Mouse (Mus musculus) skeletal muscle tissue, adult 2 months (tissue): ENCODE results near the gene Atcay.
"Not testable (repeated sequence)": the region's sequence is repeated elsewhere in the genome, so short reads cannot be mapped to it uniquely, and the experiment has no call there.

ENCODE experiments used
- DNase-seq: peaks from one replicate; pipeline ENCODE4 v3.0.0-alpha.2; 2012; ENCODE audit warnings: low read depth, low spot score

Atcay gene

GRCm38 (mm10) chr10:81242021-81242420 is 11.4 kb upstream of the Atcay start:
- DNase-seq = no peak

GRCm38 (mm10) chr10:81240876-81241275 is 10.2 kb upstream of the Atcay start:
- no peak for DNase-seq

GRCm38 (mm10) chr10:81238618-81239017 is 8.0 kb upstream of the Atcay start:
- no peak for DNase-seq

- no peak for DNase-seq
These were observed 6.0 kb upstream of the Atcay start for GRCm38 (mm10) chr10:81236471-81237268.

GRCm38 (mm10) chr10:81234206-81234605 is 3.6 kb upstream of the Atcay start:
- DNase-seq = no peak

- no peak for DNase-seq
These were observed 2.6 kb upstream of the Atcay start for GRCm38 (mm10) chr10:81233226-81233585.

- peak; percentile 74 for DNase-seq
These were observed 2.1 kb upstream of the Atcay start, which contains the start of gene Zfr2 for GRCm38 (mm10) chr10:81232580-81233225. Gene Zfr2, plus strand, starts transcription at chr10:81233155.

GRCm38 (mm10) chr10:81231436-81231835 is 803 bp upstream of the Atcay start:
- no peak for DNase-seq

GRCm38 (mm10) chr10:81229735-81230437 is 747 bp downstream of the Atcay start:
- no peak for DNase-seq

- not testable (repeated sequence) for DNase-seq
These were observed 6.9 kb downstream of the Atcay start for GRCm38 (mm10) chr10:81223731-81224130.

GRCm38 (mm10) chr10:81221402-81222015 is 9.1 kb downstream of the Atcay start:
- no peak for DNase-seq

GRCm38 (mm10) chr10:81217964-81218363 is 12.7 kb downstream of the Atcay start:
- no peak for DNase-seq

- DNase-seq = not testable (repeated sequence)
These were observed 13.4 kb downstream of the Atcay start for GRCm38 (mm10) chr10:81217267-81217666.

- no peak for DNase-seq
These were observed 13.8 kb downstream of the Atcay start for GRCm38 (mm10) chr10:81216810-81217209.

- no peak for DNase-seq
These were observed 14.4 kb downstream of the Atcay start for GRCm38 (mm10) chr10:81216260-81216659.

GRCm38 (mm10) chr10:81210154-81210553 is 20.5 kb downstream of the Atcay start:
- DNase-seq = peak; percentile 34

GRCm38 (mm10) chr10:81204137-81204536 is 26.5 kb downstream of the Atcay start:
- DNase-seq = no peak

- no peak for DNase-seq
These were observed 27.5 kb downstream of the Atcay start for GRCm38 (mm10) chr10:81202978-81203720.

GRCm38 (mm10) chr10:81201807-81202758 is 28.6 kb downstream of the Atcay start, which contains the start of gene Nmrk2:
Gene Nmrk2, minus strand, starts transcription at chr10:81202051.
- DNase-seq = peak; percentile 95
